Mouse (Mus musculus) cerebellum, adult 9-10 months (tissue): ENCODE results near the gene Ccdc183.

Experiments
- DNase-seq: peaks from one replicate; pipeline ENCODE4 v3.0.0; 2022

Ccdc183 gene

GRCm38 (mm10) chr2:25602526-25602925 is 15.0 kb downstream of the Ccdc183 start:
- no peak for DNase-seq

GRCm38 (mm10) chr2:25600037-25600436 is 17.4 kb downstream of the Ccdc183 start:
- DNase-seq: no peak

- no peak for DNase-seq
Measured at GRCm38 (mm10) chr2:25598749-25599148, 18.7 kb downstream of the Ccdc183 start.

GRCm38 (mm10) chr2:25596765-25597510 is 20.5 kb downstream of the Ccdc183 start:
- no peak for DNase-seq

- no peak for DNase-seq
Measured at GRCm38 (mm10) chr2:25591863-25592262, 25.6 kb downstream of the Ccdc183 start.

GRCm38 (mm10) chr2:25588227-25588907 is 29.1 kb downstream of the Ccdc183 start:
- no peak for DNase-seq

- DNase-seq: no peak
Measured at GRCm38 (mm10) chr2:25587290-25587689, 30.2 kb downstream of the Ccdc183 start.

- no peak for DNase-seq
Measured at GRCm38 (mm10) chr2:25585601-25586000, 31.9 kb downstream of the Ccdc183 start.

GRCm38 (mm10) chr2:25584856-25585255 is 32.6 kb downstream of the Ccdc183 start:
- no peak for DNase-seq

- no peak for DNase-seq
Measured at GRCm38 (mm10) chr2:25584152-25584551, 33.3 kb downstream of the Ccdc183 start.

- DNase-seq: no peak
Measured at GRCm38 (mm10) chr2:25583571-25583970, 33.9 kb downstream of the Ccdc183 start.

- DNase-seq: no peak
Measured at GRCm38 (mm10) chr2:25583120-25583481, 34.4 kb downstream of the Ccdc183 start.

- peak; percentile 78 for DNase-seq
Measured at GRCm38 (mm10) chr2:25582466-25583119, 34.9 kb downstream of the Ccdc183 start.

GRCm38 (mm10) chr2:25581901-25582301 is 35.6 kb downstream of the Ccdc183 start:
- DNase-seq: peak; percentile 96

GRCm38 (mm10) chr2:25581294-25581864 is 36.1 kb downstream of the Ccdc183 start, which contains the start of gene Ajm1:
Gene Ajm1, minus strand, starts transcription at chr2:25581757.
- peak; percentile 95 for DNase-seq

- DNase-seq: peak; percentile 74
Measured at GRCm38 (mm10) chr2:25580621-25581101, 36.8 kb downstream of the Ccdc183 start.

- peak; percentile 93 for DNase-seq
Measured at GRCm38 (mm10) chr2:25579737-25580460, 37.6 kb downstream of the Ccdc183 start.

GRCm38 (mm10) chr2:25578796-25579736 is 38.4 kb downstream of the Ccdc183 start:
- DNase-seq: peak; percentile 78

- peak; percentile 64 for DNase-seq
Measured at GRCm38 (mm10) chr2:25577951-25578795, 39.3 kb downstream of the Ccdc183 start.
